Mouse (Mus musculus): ENCODE results near the gene Shbg. TPM values are rescaled to one million over a fixed set of nuclear protein-coding genes. Genes with fewer than 3 reads are reported as not detected.
"Not testable (repeated sequence)": the region's sequence is repeated elsewhere in the genome, so short reads cannot be mapped to it uniquely, and the experiment has no call there.

The Shbg gene
- polyA plus RNA-seq, 1 experiment from 2014 or later, result not detected

DNA sequence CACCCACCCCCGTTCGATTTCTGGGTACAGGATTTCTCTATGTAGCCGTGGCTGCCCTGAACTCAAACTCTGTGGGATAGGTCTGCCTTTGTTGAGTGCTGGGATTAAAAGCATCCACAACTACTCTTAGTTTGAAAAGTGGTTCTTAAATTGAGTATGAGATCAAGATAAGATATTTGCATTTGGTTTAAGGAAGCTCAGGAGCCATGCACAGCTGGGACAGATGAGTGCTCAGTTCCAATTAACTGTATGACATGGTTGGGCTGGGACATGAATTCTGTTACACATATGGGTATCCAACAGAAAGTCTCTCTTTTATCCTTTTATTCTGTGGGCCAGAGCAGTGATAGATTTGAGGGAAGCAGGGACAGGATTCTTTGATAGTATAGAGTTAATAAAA lies 17.8 kb upstream of the Shbg start:
- no peak for ATAC-seq (ENCODE audit: low FRiP score)
- no peak overlapping the region for H3K4me3 ChIP-seq (ENCODE audit: low read depth, low read length)
- no peak overlapping the region for H3K9ac ChIP-seq (ENCODE audit: low read depth, low read length)
- no peak overlapping the region for H3K4me2 ChIP-seq (replicated peaks; ENCODE audit: low read depth, low read length)
- H3K4me1 ChIP-seq (replicated peaks; ENCODE audit: control insufficient read depth, insufficient read depth, low read length), result peaks cover 3% of the 10 kb centered on the region
- peaks cover 4% of the 10 kb centered on the region; the same call in 1 of the 2 replicates for H3K36me3 ChIP-seq (ENCODE audit: control insufficient read depth, insufficient read depth, low read length)
- H3K27me3 ChIP-seq (ENCODE audit: control insufficient read depth, insufficient read depth, low read length), result no peaks in the 10 kb centered on the region
- H3K9me3 ChIP-seq (ENCODE audit: control insufficient read depth, low read length), result no peaks in the 10 kb centered on the region
- DNase-seq (ENCODE audit: low spot score), result no peak
- WGBS, result 89% methylated on average over 3 of the region's 3 CpGs
- H3K27ac ChIP-seq (ENCODE audit: low read depth, low read length), result no peak overlapping the region

DNA sequence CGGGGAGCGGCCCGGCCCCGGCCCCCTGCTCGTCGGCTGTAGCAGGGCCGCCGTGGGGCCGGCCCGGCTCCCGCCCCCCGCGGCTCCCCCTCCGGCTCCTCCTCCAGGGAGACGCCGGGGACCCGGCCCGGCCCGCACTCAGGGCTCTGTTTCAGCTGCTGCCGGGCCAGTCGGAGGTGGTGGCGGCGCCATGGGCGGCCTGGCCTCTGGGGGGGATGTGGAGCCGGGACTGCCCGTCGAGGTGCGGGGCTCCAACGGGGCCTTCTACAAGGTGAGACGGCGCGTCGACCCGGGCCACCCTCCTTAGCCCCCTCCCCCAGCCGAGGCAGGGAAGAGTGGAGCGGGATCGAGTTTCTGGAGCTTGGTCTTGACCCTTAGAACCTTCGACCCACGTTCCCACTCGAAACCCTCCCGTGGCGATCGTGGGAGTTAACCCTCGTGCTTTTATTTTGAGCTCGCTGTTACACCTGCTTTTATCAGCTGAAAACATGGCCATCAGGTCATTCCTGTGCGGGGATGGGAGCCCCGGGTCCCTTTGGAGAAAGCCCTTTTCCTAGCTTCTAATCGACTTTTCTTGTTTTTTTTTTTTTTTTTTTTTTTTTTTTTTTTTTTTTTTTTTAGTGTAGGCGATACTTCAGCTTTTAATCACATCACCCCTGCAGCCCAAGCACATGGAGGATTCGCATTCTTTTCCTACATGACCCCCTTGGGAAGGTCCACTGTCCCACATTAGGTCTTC lies 15.6 kb upstream of the Shbg start:
- H3K4me2 ChIP-seq (replicated peaks; ENCODE audit: low read depth, low read length), result peak overlapping the region; percentile 75
- 1% methylated on average over 46 of the region's 50 CpGs for WGBS

DNA sequence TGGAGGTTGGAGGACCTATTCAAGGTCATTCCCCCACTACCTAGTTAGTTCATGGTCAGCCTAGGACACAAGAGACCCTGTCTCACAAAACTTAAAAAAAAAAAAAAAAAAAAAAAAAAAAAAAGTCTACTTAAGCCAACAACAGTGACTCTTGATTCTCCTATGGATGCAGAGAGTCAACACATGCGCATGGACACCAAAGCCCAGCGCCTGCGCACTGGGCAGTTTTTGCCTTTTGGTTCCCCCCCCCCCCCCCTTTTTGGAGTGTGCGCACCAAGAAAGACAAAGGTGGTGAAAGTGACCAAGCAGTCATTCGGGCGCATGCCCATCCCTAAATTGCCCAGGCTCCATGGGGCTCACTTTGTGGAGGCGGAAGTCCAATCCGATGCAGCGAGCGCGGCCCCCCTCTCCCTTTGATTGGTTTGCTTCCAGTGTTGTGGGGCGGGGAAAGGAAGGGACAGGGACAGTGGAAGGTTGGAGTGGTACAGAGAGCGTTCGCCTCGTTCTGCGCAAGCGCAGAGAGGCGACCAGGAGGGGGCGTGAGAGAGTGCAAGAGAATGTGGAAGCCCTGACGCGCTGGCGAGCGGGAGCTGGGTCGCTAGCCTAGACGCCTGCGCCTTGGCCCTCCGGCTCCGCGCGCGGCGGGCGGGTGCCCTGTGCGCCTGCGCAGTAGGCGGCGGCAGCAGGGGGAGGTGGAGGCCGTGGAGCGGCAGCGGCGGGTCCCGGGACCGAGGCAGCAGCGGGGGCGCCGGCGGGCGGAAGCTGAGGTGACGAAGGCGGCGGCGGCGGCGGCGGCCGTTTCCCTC lies 14.8 kb upstream of the Shbg start, which contains the start of gene Fxr2:
Gene Fxr2, plus strand, starts transcription at position 707 of the 806 bp plus-strand sequence.
- Histone ChIP-seq H3K9me3 (ENCODE audit: control insufficient read depth, low read length) (no peaks in the 10 kb centered on the region), H3K27me3 (ENCODE audit: control insufficient read depth, insufficient read depth, low read length) (no peaks in the 10 kb centered on the region), H3K4me2 (replicated peaks; ENCODE audit: low read depth, low read length) (peak within 1 kb of the TSS; percentile 75), H3K27ac (ENCODE audit: low read depth, low read length) (peak within 1 kb of the TSS; percentile 97), H3K9ac (ENCODE audit: low read depth, low read length) (peak within 1 kb of the TSS; percentile 98), H3K36me3 (ENCODE audit: control insufficient read depth, insufficient read depth, low read length) (no peaks in the 10 kb centered on the region), H3K4me1 (replicated peaks; ENCODE audit: control insufficient read depth, insufficient read depth, low read length) (peaks cover 3% of the 10 kb centered on the region), H3K4me3 (ENCODE audit: low read depth, low read length) (peak within 1 kb of the TSS; percentile 98)
- DNase-seq (ENCODE audit: low spot score) (peak; percentile 100), ATAC-seq (ENCODE audit: low FRiP score) (peak; percentile 99)
- WGBS, result under 1% methylated on average over 29 of the region's 56 CpGs

More for the DNA sequence above, 15.6 kb upstream of the Shbg start:
- Histone ChIP-seq H3K36me3 (ENCODE audit: control insufficient read depth, insufficient read depth, low read length) (no peaks in the 10 kb centered on the region), H3K4me3 (ENCODE audit: low read depth, low read length) (peak overlapping the region; percentile 98), H3K9ac (ENCODE audit: low read depth, low read length) (peak overlapping the region; percentile 98), H3K27ac (ENCODE audit: low read depth, low read length) (peak overlapping the region; percentile 97), H3K27me3 (ENCODE audit: control insufficient read depth, insufficient read depth, low read length) (no peaks in the 10 kb centered on the region), H3K4me1 (replicated peaks; ENCODE audit: control insufficient read depth, insufficient read depth, low read length) (peaks cover 3% of the 10 kb centered on the region), H3K9me3 (ENCODE audit: control insufficient read depth, low read length) (no peaks in the 10 kb centered on the region)
- ATAC-seq (ENCODE audit: low FRiP score) (peak; percentile 55), DNase-seq (ENCODE audit: low spot score) (no peak)

DNA sequence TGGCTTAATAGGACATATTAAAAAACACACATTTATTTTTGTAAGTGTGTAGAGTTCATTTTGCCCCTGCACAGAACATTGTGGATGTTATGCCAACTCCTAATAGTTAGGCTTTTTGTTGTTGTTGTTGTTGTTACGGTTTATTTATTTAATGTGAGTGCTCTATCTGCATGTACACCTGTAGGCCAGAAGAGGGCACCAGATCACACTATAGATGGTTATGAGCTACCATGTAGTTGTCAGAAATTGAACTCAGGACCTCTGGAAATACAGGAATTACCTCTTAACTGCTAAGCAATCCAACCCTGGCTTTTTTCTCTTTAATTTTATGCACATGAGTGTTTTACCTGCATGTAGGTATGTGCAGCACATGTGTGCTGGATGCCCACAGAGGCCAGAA lies 12.1 kb upstream of the Shbg start:
- ATAC-seq (ENCODE audit: low FRiP score) (no peak), DNase-seq (ENCODE audit: low spot score) (peak; percentile 31)
- Histone ChIP-seq H3K4me3 (ENCODE audit: low read depth, low read length) (no peak overlapping the region), H3K9me3 (ENCODE audit: control insufficient read depth, low read length) (no peaks in the 10 kb centered on the region), H3K27ac (ENCODE audit: low read depth, low read length) (no peak overlapping the region), H3K4me1 (replicated peaks; ENCODE audit: control insufficient read depth, insufficient read depth, low read length) (peaks cover 3% of the 10 kb centered on the region), H3K9ac (ENCODE audit: low read depth, low read length) (no peak overlapping the region), H3K36me3 (ENCODE audit: control insufficient read depth, insufficient read depth, low read length) (no peaks in the 10 kb centered on the region), H3K4me2 (replicated peaks; ENCODE audit: low read depth, low read length) (no peak overlapping the region), H3K27me3 (ENCODE audit: control insufficient read depth, insufficient read depth, low read length) (no peaks in the 10 kb centered on the region)
- WGBS, result 66% methylated on average over 1 of the region's 1 CpGs

DNA sequence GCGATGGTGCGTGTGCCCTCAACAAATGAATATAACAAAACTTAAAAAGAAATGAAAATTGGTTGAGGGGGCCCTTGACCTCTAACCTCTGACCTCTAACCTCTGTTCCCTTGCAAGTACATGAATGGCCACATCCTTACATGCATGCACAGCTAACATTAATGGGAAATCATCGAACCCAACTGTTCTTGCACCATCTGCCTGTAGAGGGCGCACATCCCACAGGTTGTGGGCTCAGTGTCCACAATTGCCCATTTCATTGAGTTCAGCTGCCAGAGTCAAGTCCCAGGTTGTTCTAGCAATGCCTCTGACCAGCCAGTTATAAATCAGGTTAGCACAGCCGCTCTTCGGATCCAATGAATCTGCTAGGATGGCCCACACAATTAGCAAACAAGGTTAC lies 10.6 kb upstream of the Shbg start:
- H3K36me3 ChIP-seq (ENCODE audit: control insufficient read depth, insufficient read depth, low read length), result no peaks in the 10 kb centered on the region
- no peaks in the 10 kb centered on the region for H3K27me3 ChIP-seq (ENCODE audit: control insufficient read depth, insufficient read depth, low read length)
- H3K4me1 ChIP-seq (replicated peaks; ENCODE audit: control insufficient read depth, insufficient read depth, low read length), result no peaks in the 10 kb centered on the region
- H3K4me3 ChIP-seq (ENCODE audit: low read depth, low read length), result no peak overlapping the region
- no peaks in the 10 kb centered on the region for H3K9me3 ChIP-seq (ENCODE audit: control insufficient read depth, low read length)
- WGBS, result 35% methylated on average over 6 of the region's 6 CpGs
- no peak overlapping the region for H3K27ac ChIP-seq (ENCODE audit: low read depth, low read length)
- no peak for ATAC-seq (ENCODE audit: low FRiP score)
- peak; percentile 92 for DNase-seq (ENCODE audit: low spot score)
- H3K4me2 ChIP-seq (replicated peaks; ENCODE audit: low read depth, low read length), result no peak overlapping the region
- H3K9ac ChIP-seq (ENCODE audit: low read depth, low read length), result no peak overlapping the region

DNA sequence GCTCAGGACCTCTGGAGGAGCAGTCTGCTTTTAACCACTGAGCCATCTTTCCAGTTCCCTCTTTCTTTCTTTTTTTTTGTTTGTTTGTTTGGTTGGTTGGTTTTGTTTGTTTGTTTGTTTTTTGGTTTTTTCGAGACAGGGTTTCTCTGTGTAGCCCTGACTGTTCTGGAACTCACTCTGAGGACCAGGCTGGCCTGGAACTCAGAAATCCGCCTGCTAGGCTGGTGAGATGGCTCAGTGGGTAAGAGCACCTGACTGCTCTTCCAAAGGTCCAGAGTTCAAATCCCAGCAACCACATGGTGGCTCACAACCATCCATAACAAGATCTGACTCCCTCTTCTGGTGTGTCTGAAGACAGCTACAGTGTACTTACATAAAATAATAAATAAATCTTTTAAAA lies 6.6 kb upstream of the Shbg start:
- not testable (repeated sequence) for H3K9ac ChIP-seq (ENCODE audit: low read depth, low read length); H3K4me3 ChIP-seq (ENCODE audit: low read depth, low read length); H3K36me3 ChIP-seq (ENCODE audit: control insufficient read depth, insufficient read depth, low read length); H3K27ac ChIP-seq (ENCODE audit: low read depth, low read length); H3K27me3 ChIP-seq (ENCODE audit: control insufficient read depth, insufficient read depth, low read length); H3K4me1 ChIP-seq (replicated peaks; ENCODE audit: control insufficient read depth, insufficient read depth, low read length); DNase-seq (ENCODE audit: low spot score); ATAC-seq (ENCODE audit: low FRiP score); H3K4me2 ChIP-seq (replicated peaks; ENCODE audit: low read depth, low read length); H3K9me3 ChIP-seq (ENCODE audit: control insufficient read depth, low read length)
- 81% methylated on average over 2 of the region's 2 CpGs for WGBS

DNA sequence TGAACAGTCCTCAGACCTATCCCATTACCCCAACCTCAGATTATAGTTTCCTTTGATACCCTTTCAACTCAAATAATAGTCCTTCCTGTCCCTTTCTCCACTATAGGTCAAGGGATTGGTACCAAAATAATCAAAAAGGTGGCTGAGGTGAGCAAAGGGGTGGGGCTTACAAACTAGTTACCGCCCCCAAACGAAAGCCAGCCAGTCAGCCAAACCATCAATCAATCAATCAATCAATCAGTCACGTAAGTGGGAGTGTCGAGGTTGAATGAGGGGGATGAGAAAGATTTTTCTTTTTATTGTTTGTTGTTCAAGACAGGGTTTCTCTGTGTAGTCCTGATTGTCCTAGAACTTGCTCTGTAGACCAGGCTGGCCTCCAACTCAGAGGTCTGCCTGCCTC lies 5.3 kb upstream of the Shbg start:
- no peaks in the 10 kb centered on the region for H3K9me3 ChIP-seq (ENCODE audit: control insufficient read depth, low read length)
- WGBS, result 65% methylated on average over 4 of the region's 4 CpGs
- no peak for DNase-seq (ENCODE audit: low spot score)
- H3K27me3 ChIP-seq (ENCODE audit: control insufficient read depth, insufficient read depth, low read length), result no peaks in the 10 kb centered on the region
- H3K4me2 ChIP-seq (replicated peaks; ENCODE audit: low read depth, low read length), result peak overlapping the region; percentile 63
- H3K4me1 ChIP-seq (replicated peaks; ENCODE audit: control insufficient read depth, insufficient read depth, low read length), result no peaks in the 10 kb centered on the region
- H3K36me3 ChIP-seq (ENCODE audit: control insufficient read depth, insufficient read depth, low read length), result no peaks in the 10 kb centered on the region
- H3K27ac ChIP-seq (ENCODE audit: low read depth, low read length), result no peak overlapping the region
- H3K9ac ChIP-seq (ENCODE audit: low read depth, low read length), result 0 out of 2 replicates have a peak overlapping the region, but pooled peaks have one; percentile 55
- no peak overlapping the region for H3K4me3 ChIP-seq (ENCODE audit: low read depth, low read length)
- ATAC-seq (ENCODE audit: low FRiP score), result no peak

DNA sequence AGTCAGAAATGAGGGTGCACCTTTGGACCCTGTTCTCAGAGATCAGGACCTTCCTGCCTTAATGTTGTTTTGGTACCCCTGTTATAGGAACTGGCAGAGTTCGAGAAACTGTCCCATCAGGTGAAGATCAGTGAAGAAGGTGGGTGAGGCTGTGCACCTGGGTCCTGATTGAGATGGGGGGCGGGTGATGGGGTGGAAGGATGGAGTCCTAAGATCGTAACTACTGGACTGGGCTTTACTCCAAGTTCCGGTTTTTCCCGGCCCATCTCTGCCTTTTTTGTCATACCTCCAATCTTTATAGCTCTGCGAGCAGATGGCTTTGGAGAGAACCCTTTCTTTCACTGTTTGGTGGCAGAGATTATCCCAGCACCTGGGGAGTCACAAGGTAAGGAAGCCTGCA lies 4.7 kb upstream of the Shbg start:
- H3K27me3 ChIP-seq (ENCODE audit: control insufficient read depth, insufficient read depth, low read length), result no peaks in the 10 kb centered on the region
- no peaks in the 10 kb centered on the region for H3K4me1 ChIP-seq (replicated peaks; ENCODE audit: control insufficient read depth, insufficient read depth, low read length)
- H3K4me3 ChIP-seq (ENCODE audit: low read depth, low read length), result peak overlapping the region; percentile 41
- no peaks in the 10 kb centered on the region for H3K36me3 ChIP-seq (ENCODE audit: control insufficient read depth, insufficient read depth, low read length)
- DNase-seq (ENCODE audit: low spot score) (peak; percentile 18), ATAC-seq (ENCODE audit: low FRiP score) (peak; percentile 30; the same call in 1 of the 2 replicates)
- 56% methylated on average over 6 of the region's 6 CpGs for WGBS
- peak overlapping the region; percentile 55 for H3K9ac ChIP-seq (ENCODE audit: low read depth, low read length)
- H3K4me2 ChIP-seq (replicated peaks; ENCODE audit: low read depth, low read length), result peak overlapping the region; percentile 63
- no peak overlapping the region for H3K27ac ChIP-seq (ENCODE audit: low read depth, low read length)
- no peaks in the 10 kb centered on the region for H3K9me3 ChIP-seq (ENCODE audit: control insufficient read depth, low read length)

Data from hindbrain, embryonic 11.5 days (tissue).